Mouse (Mus musculus) myocyte (in vitro differentiated cells): ENCODE data around the gene Cct6b.

ENCODE experiments used
- CEBPB ChIP-seq: IDR thresholded peaks from 2 replicates; pipeline ENCODE4 v1.6.1; 2011; ENCODE audit warnings: mild to moderate bottlenecking, moderate library complexity; ENCODE audit not compliant: poor library complexity, insufficient read depth, severe bottlenecking
- E2F4 ChIP-seq: IDR thresholded peaks from one replicate; pipeline ENCODE4 v1.6.1; 2011; ENCODE audit warnings: mild to moderate bottlenecking, control low read depth, moderate library complexity; ENCODE audit not compliant: insufficient read depth
- MAX ChIP-seq: IDR thresholded peaks from one replicate; pipeline ENCODE4 v1.6.1; 2011; ENCODE audit warnings: low read depth, mild to moderate bottlenecking, control low read depth
- MYOD1 ChIP-seq, 3 experiments: IDR thresholded peaks; one replicate each; pipeline ENCODE4 v1.6.1; 2011; ENCODE audit warnings: control low read depth in 2 of 3, low read depth in 2 of 3, mild to moderate bottlenecking in 2 of 3, moderate library complexity in 1 of 3; ENCODE audit not compliant: insufficient read length in 2 of 3, control insufficient read depth in 1 of 3
- MYOG ChIP-seq, 3 experiments: IDR thresholded peaks; one replicate each; pipeline ENCODE4 v1.6.1; 2011; ENCODE audit warnings: control low read depth in 2 of 3, low read depth in 2 of 3, mild to moderate bottlenecking in 2 of 3; ENCODE audit not compliant: insufficient read length in 2 of 3, control insufficient read depth in 1 of 3, insufficient read depth in 1 of 3
- POLR2A ChIP-seq: IDR thresholded peaks from one replicate; pipeline ENCODE4 v1.6.1; 2011; ENCODE audit warnings: low read depth, mild to moderate bottlenecking, control low read depth, moderate library complexity; ENCODE audit not compliant: insufficient read length
- REST ChIP-seq: IDR thresholded peaks from one replicate; pipeline ENCODE4 v1.6.1; 2011; ENCODE audit warnings: mild to moderate bottlenecking, control low read depth, moderate library complexity; ENCODE audit not compliant: insufficient read depth, insufficient read length
- TCF12 ChIP-seq: IDR thresholded peaks from one replicate; pipeline ENCODE4 v1.6.1; 2011; ENCODE audit warnings: mild to moderate bottlenecking, control low read depth; ENCODE audit not compliant: poor library complexity, insufficient read depth, severe bottlenecking
- TCF3 ChIP-seq: IDR thresholded peaks from one replicate; pipeline ENCODE4 v1.6.1; 2011; ENCODE audit warnings: low read depth, control low read depth; ENCODE audit not compliant: insufficient read length
- USF1 ChIP-seq: IDR thresholded peaks from one replicate; pipeline ENCODE4 v1.6.1; 2011; ENCODE audit warnings: low read depth, mild to moderate bottlenecking, control low read depth, moderate library complexity

GRCm38 (mm10) chr11:82764438-82764924 lies 360 bp upstream of the Cct6b start:
- no peak for TF ChIP-seq REST
- no peak for TF ChIP-seq E2F4
- no peak for TF ChIP-seq POLR2A
- no peak for TF ChIP-seq CEBPB
- TF ChIP-seq MAX, result no peak
- TF ChIP-seq USF1, result no peak
- TF ChIP-seq TCF12, result no peak
- no peak for TF ChIP-seq TCF3
- no peak for TF ChIP-seq MYOD1 (IDR thresholded peaks at IDR 0.05; ENCODE audit: control insufficient read depth in 1 of 3, insufficient read length in 2 of 3, low read depth in 2 of 3)
- TF ChIP-seq MYOG (IDR thresholded peaks at IDR 0.05; ENCODE audit: control insufficient read depth in 1 of 3, insufficient read depth in 1 of 3, insufficient read length in 2 of 3, low read depth in 2 of 3), result no peak
